Mouse (Mus musculus) embryo, embryonic 9.5 days (tissue): ENCODE measurements at regions not wholly inside any gene's neighbourhood (a gene's known extent, or its start where the extent isn't known, plus 50 kb on each side); places are given as distances from the start of the nearest gene placed in this dataset.
A peak's percentile ranks its signal among the peaks of the same experiment; 100 is the strongest.

Experiments used
- DNase-seq: peaks from one replicate; pipeline ENCODE4 v3.0.0-alpha.2; 2017; ENCODE audit errors: extremely low spot score

DNA sequence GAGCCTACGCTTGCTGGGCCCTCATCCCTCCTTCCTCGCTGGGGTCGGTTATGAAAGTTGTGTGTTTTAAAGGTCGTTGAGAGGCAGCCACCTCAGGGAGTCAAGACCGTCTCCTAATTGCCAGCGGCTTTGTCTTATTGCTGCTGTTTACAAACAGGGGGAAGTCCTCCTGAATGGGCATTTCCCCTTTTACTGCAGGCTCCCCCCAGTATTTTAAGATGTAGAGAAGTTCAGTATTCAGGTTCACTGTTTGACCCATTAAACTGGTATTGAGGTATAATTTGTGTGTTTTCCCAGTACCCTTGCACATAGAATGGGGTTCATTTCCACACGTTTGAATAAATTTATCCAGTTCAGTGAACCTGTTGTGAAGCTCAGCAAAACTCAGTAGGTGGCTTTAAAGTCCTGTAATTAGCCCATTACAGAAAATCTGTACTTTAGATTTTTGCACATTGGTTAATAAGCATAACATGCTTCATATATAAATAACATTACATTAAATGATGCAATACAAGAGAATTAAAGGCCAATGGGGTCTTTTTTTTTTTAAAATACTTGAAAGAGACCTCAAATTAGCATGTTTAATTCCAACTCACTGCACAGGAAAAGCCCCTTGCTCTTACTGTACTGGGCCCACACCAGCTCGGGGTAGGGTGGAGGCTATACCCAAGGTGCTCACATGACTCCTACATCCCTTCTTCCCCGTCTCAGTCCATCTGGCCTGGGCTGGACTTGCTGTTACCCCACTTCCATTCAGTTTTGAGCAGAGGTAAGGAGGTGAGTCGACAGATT lies 63.7 kb downstream of the Nkx2-1 start:
- no peak for DNase-seq

DNA sequence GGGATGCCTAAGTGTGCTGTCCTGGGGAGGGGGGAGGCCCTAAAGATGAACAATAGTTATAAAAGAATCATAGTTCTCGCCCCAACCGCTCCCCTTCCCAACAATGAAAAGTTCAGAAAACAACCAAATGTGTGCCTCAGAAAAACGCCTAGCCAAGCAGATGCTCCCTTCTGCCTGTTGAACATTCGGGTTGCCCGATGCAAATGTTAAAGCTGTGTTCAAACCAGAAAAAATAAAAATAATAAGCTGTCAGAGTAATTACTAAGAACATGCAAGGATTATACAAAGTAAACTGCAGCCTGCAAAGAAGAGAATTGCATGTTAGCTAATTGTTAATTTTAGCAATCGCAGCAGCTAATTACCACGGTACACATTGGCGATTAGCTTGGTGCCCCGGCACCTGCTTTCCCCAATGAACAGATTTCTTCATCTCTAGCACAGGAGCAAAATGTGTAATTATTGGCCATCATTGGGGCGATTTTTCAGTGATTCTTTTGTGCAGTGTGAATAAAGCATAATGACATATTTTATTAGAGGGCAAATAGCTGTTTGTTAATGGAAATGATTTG lies 65.7 kb downstream of the Nkx2-1 start:
- no peak for DNase-seq

DNA sequence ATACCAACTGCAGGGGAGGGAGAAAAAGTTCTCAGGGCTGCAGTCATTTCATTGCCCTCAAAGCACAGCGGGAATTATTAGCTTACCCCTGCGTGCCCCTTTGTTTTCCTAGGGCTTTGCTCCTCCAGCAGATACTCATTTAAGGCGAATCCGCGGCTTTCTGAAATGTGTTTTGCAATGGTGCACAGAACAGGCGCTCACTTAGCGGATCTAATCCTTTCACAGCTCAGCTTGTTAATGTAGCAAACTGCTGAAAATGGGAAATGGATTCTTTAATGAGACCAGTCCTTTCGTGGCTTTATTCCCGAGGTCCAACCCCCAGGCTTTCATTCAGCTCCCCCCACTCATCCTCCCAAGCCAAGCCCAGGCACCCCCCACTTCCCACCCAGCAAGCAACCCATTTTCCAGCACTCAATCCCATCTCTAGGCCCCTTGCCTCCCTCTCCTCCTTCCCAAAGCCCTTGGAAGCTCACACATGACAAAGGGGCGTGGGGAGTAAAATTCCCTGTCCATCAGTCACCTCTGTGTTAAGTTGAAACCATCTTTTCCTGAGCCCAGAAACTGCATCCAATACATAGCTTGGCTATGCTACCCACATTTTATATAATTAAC lies 77.1 kb downstream of the Nkx2-1 start:
- peak; percentile 20 for DNase-seq

DNA sequence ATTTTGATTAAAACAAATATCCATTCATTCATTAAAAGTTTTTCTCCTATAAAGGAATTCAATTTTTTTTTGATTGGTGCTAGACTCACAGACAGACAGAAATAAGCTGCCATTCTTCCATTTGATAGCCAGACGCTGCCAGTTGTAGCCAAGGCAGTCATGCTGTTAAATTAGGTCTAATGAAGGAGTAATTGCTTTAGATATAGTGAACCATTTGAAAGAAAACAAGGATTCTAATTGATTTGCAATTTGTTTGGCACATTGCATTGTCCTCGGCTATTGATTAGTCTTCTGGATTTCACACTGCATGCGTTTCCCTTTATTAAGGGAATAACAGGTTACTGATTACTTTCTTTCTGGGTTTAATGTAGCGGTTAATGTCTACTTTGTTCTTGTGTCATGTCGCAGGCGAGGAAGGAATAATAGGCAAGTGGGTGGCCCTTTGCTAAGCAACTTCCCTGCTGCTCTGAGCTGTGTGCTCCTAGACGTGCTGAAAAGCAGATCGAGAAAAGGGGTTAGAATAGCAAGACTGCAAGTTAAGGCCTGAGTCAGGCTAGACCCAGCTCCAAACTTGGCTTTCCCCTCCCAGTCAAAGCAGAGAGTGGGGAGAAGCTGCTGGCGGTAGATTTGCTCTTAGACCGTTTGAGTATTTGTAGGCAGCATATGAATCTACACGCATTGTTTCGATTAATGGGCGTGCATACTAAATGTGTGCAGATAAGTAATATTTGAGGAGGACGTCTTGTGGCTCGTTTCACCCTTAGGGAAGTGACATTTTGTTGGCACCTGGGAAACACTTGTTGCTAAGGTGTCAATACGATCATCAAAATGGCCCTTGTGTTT lies 77.8 kb downstream of the Nkx2-1 start:
- peak; percentile 59 for DNase-seq

DNA sequence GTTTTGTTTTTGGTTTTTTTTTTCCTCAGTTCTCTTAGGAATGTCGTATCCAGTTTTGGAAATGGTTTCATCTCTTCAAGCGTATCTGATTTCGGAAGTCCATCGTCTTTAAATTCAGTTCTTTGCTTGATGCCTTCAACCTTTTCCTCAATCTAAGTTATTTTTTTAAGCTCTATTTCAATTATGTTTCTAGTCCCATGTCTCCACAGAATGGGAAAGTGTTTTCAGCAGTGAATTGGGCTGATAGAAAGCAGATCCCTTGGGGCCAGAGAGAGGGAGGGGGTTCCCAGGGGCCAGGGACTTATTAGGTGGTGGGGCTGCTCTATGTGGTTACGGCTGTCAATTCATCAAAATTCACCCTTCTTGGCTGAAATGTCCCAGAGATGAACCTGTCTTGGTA lies 78.8 kb downstream of the Nkx2-1 start:
- DNase-seq, result no peak

DNA sequence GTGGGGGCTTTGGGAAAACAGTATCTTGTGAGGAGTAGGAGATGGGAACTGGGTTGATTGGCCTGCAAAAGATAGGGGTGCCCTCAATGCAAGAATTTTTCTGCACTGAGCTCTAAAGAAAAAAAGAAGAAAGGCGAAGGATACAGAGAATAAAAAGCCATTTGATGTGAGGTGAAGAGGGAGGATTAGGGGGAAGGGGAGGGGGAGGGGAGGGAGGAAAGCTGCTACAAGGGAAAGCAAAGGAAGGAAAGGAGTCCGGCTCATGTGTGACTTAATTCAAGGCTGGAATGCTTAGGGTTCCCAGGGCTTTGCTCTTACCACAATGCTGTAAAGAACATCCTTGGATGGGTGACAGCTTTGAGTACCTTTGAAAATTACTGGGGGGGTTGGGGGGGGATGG lies 79.4 kb downstream of the Nkx2-1 start:
- DNase-seq, result peak; percentile 29

DNA sequence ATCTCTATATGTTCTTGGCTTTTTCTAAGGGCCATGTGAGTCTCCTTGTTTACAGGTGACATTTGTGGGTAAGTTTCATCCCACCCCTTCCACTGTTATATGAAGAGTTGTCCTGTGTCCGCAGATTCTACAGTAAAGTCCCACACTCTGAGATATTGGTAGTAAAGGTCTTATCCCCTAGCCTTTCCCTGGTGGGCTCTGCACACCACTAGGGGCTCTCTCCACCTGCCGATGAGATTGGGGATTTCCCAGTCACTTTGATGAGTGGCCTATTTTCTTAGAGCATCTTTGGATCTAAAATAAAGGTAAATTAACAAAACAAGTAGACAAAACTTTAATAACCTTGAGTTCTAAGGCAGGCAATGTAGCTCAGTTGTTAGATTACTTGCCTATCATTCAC lies 86.4 kb downstream of the Nkx2-1 start:
- DNase-seq, result no peak

DNA sequence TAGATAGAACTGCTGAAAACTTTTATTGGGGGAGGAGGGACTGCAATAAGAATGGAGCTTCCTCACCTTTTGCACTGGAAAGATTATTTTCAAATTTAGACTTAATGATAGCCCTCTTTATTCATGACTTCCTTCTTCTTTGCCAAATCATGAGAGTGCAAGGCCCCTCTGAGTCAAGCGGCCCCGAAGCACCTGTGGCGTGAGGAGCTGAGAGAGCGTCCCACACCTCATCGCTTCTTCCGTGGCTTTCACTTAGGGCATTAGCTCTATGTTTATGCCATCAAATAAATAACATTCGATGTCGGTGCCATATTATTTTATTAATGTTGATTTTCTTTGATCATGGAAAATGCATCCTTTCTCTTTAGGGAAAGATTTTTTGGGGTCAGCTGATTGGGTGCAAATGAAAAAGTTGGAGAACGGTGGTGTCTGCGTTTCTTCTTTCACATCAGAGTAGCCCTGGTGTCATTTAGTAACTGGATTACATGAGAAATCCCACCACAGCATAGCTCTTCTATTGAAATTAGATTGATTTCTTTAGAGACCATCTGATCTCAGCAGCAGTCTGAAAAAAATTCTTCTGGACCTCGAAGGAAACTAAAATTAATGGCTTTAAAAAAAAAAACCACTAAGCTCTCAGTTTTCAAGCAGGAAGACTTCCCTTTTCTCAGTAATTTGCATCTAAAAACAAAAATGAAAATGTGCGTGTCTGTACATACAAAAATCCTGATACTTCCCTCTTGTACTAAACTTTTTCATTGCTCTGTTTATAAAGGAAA lies 87.7 kb downstream of the Nkx2-1 start:
- DNase-seq, result no peak

DNA sequence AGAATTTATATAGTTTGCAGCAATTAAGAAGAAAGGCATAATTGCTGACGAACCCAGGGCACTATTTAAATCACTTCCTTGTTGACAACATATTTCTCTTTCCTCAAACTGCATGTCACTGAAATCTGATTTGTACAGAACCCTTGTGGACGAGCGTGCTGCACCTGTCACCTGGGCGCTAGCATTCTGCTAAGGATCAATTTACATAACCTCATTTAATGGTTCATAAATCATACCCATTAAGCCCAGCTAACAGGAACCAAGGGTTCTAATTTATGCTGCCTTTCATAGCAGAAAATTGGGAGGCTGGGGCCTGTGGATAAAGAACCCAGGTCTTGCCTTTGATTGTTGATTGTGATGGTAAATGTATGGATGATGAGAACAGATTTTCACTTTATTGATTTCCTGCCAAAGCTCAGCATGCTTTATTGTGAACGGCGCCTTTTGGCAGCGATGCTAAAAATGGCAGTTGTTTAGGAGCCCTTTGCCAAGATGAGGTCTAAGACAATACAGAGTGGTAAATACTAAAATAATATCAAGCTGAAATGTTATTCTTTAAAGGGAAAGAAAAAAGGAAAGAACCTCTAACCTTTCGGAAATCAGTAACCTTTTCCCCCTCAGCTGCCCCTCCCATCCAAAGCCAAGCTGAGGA lies 95.4 kb downstream of the Nkx2-1 start:
- DNase-seq, result no peak

DNA sequence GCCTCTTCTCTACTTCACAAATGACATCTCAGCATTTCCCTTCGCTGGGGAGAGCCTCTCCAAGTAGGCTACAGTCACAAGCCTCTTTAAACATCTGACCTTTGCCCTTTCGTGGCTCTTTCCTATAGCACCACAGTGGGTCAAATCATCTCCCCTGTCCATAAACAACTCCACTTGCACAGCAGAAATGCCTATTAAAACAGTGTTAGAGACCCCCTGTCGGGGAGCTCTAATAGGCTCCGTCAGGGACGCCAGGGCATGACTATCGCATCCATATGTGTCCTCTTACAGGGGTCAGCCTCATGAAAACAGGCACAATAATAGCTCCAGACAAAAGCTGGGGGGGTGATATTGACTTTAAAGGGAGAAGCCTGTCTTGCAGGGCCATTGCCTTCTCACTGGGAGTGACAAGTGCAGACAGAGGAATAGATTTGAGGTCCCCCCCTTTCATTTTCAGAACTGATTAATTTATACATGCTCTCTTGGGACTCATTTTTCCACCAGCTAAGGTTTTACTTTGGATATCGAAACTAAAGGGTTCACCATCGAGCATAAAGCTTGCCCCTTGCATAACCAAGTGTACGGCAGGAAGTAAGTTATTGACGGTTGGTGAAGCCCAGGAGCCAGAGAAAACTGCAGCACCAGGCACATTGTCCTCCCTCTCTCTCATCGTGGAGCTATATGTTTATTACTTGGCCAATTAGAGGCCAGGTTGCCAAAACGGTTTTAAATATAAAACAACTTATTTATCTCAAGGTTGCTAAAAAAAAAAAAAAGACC lies 94.6 kb upstream of the Mbip start:
- DNase-seq, result peak; percentile 48

DNA sequence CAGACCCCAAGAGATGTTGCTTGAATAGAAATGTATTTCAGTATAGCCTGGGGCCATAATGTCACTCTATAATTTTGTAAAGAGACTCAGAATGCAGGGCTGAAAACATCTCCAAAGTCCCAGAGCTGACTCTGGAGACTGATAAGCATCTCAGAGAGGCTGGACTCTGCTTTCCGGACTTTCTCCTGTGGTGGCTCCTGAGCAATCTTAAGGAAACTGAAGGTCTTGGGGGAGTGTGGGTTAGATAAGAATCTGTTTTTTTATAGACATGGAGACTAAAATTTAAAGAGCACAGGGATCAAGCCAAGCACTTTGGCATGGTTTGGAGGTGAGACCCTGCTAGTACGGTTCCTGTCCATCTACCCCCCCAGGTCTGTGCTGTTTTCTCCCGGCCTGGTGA lies 92.7 kb upstream of the Mbip start:
- DNase-seq, result no peak

DNA sequence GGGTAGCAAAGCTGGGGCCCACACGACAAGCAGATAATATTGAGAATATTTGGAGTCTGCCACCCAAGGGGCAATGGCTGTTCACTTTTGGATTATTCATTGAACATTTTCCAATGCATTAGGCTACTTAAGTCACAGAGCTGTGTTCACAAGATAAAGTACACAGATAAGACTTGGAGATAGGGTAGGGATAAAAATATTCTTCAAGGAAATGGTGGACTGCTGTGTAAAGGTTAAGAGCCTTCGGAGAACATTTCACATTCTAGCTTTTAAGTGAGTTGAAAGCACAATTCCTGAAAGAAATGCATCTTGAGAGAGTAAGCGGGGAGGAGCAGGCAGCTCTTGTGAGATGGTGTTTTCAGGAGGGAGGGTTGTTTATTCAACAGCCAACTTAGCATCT lies 92.3 kb upstream of the Mbip start:
- DNase-seq, result no peak

DNA sequence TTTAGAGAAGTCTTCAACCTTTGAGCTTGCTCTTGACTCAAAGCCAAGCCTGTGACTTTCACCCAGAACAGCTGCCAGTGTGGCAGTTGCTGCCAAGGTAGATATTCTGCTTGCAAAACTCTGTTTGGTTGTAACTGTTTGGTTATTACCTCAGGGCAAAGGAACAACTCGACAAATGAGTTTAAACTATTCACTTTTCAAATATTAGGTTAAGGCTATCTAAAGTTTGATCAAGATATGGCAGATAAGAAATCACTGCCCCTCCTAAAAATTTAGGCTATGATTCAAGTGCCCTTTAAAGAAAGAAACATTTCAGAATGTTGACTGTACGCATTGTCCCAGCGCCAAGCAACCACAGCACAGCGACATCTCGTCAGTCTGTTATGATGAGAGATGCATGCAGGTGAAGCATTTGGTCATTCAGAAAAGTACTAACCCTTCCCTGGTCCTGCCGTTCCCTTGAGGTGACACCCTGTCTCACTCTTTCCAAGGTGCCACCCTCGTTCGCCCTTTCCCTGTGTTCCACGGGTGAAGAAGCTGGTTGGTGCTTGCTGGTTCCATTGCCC lies 81.1 kb upstream of the Mbip start:
- no peak for DNase-seq

DNA sequence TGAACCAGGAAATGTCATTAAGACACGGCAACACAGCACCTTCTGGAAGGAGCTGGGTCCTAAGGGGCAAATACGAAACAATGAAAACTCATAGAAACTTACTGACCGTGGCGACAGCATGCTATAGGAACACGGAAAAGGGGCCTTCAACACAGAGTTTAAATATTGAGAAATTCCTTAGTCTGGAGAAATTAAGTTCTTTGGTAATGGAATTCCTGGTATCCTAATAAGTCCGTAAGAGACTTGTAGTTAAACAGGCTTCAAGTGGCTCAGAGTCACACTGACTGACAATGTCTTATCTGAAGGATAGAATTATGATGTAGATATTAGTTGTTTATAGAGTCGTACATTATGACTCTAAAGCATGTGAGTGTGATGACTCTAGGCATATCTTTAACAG lies 70.4 kb upstream of the Mbip start:
- no peak for DNase-seq

DNA sequence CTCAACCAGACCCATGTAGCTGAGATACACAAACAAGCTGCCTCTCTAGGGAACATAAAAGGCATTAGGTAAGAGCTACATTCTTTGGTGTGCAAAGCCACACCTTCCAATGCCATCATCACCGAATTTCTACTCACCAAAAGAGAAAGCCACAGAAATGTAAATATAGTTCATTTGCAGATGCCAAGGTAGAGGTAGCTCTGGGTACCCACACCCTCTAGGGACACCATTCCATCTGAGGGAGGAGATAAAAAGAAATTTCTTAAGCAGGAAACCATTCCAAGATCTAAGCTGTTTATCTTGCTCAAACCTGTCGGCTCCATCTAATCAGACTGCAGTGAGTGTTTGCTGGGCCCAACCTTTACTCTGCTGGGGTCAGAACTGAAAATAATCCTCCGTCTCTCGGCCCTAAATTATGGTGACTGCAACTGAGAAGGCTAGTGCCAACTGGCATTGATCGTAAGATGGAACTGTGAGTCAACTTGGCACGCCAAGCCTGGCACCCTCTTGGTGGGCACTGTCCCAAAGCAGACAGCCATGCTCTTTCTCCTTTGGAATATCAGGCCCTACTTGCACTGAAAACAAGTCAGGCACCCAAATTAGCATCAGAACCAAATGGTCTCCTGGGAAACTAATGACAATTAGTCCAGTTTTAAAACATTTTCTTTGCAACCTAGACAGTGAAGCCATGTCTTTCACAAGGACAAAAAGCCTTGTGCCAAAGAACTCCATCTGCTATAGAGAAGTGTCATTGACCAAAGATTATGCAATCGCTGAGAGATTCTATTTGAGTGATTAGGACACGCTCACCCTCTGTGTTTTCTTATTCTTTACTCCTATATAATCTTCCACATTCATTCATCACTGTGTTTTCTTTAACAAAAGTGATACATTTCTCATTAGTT lies 69.4 kb upstream of the Mbip start:
- no peak for DNase-seq

DNA sequence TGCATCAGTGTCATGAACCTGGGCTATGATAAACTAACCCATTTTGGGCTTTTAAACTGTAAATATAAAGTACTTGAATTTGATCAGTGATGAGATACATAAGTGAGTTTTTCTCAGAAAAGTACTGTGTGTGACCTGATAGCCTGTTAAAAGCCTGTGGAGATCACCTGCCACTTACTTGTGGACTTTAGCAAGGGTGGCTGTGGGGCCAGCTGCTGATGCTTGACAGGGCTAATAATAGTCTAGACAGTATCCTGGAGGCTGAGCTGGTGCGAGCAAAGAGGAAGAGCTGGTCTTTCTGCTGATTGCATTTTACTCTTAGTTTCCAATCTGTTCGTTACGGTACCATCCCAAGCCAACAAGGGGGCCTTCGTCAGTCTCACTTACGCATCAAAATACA lies 60.0 kb upstream of the Mbip start:
- no peak for DNase-seq

DNA sequence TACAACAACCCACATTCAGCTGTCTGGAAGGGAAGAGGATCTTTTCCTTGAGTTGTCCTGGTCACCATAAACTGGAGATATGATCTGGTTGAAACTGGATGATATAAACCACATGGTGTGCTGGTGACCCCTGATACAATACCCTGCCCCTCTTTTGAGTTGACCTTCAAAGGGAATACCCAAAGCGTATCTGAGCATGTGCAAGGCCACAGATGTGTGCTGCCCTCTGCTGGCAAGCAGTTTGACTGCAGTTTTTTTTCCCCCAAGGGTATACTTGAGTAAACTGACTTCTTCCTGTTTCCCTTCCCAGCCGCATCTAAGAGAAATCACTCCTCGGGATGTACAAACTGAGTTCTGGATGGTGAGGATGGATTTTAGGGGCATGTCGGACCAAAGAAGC lies 59.1 kb upstream of the Mbip start:
- DNase-seq, result peak; percentile 67

DNA sequence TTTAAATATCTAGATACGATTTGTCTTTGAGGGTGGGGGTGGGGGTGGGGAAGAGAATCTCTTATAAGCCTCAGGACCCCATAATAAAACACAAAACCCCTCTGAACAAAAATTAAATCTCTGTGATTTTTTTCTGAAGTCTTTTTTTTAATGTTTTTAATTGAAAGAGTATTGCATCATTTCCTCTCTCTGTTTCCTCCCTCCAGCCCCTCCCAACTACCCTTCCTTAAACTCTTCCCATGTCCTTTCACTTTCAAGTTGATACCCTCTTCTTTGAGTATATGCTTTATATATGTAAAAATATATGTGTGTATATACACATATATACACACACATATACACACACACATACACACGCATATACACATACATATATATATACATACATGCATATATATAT lies 58.6 kb upstream of the Mbip start:
- DNase-seq, result no peak

DNA sequence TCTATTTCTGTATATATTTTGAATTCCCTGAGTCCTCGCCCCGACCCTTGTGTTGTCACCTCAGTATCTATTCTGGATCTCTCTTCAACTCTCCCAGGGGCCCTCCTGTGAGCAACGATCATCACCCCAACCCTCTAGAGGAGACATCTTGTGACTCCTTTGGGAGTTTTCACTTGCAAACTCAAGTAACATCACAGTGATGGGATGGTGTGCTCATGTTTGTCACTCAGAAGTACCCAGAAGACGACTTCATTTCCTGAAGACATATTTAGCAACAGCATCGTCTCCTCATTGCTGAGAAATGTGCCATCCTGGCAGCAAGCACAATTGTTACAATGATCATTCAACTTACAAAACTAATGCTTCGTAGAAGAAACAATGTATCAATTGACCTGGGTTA lies 57.9 kb upstream of the Mbip start:
- no peak for DNase-seq
